Mouse (Mus musculus) mature B cell (primary cell): ENCODE measurements around the gene Rps16.
"Not testable (repeated sequence)": the region's sequence is repeated elsewhere in the genome, so short reads cannot be mapped to it uniquely, and the experiment has no call there.

Source experiments
- in situ Hi-C: fragments of 300-500 bp; cut with MboI; formaldehyde crosslinking; loops from 2 replicates; pipeline ENCODE4 v1.14.3; 2019

Rps16 gene

DNA sequence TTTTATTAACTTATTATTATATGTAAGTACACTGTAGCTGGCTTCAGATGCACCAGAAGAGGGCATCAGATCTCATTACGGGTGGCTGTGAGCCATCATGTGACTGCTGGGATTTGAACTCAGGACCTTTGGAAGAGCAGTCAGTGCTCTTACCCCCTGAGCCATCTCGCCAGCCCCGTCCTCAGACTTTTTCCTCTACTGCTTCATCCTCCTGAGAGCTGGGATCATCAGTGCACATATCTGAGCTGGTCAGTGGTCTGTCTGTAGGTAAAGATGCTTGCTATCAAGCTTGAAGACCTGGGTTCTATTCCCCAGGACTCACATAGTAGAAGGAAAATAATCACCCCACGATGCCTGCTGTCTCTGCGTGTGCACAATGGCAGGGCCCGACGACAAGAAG lies 36.9 kb downstream of the Rps16 start:
- in situ Hi-C loops, result not testable (repeated sequence)

DNA sequence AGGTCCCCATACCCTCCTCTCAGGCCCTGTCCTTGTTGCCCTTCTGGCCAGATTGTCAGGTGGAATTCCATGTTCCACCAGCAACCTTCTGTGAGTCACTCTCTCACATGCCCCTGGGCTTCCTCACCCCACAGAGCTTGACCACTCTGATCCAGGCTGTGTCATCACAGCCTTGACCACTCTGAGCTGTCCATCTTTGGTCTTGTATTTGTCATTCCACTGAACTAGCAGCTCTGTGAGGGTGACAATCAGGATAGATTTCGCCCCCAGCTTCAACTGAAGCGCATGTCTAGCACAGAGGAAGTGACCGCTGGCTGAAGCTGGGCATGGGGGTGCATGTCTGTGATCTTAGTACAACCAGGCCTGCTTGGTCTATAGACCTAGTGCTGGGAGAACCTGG lies 39.9 kb downstream of the Rps16 start:
- in situ Hi-C loops, result no loop called here

DNA sequence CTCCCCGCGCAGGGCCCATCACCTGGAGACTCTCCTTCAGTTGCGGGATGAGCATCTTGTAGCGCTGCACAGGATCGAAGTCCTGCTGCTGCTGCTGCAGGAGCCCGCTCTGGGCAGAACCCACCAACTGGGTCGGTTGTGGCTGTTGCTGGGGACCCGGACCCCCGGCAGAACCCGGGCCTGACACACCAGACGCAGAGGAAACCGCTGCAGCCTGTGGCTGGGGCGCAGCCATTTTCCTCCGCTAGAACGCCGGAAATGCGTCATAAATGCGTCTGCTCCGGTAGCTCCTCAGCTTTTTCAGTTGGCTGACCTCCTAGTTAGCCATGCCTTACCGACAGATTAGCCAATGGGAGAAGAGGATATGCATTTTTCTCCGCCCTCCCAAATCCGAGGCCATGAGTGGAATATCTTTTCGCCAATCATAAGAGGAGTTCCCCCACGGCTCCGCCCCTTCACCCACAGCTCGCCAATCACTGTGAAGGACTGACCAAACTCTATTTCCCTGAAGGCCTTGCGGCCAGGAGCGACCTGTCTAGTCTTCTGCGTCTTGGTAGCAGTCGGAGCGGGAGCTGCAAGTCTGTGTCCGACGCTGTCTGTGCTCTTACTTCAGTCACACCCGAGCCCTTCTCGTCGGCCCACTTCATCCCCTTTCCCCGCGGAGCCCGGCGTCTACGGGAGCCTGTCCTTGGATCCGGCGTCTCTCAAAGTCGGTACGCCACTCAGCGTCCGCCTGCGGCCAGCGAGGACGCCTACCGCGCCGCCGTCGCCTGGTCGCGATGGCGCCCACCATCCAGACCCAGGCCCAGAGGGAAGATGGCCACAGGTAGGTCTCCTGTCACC lies 42.2 kb downstream of the Rps16 start, which contains the start of the genes Med29 and Paf1:
Med29 (minus strand) TSS at position 280 of the 843 bp plus-strand sequence.
Paf1 (plus strand) TSS at position 523 of the 843 bp plus-strand sequence.
- in situ Hi-C loops, result no loop called here

DNA sequence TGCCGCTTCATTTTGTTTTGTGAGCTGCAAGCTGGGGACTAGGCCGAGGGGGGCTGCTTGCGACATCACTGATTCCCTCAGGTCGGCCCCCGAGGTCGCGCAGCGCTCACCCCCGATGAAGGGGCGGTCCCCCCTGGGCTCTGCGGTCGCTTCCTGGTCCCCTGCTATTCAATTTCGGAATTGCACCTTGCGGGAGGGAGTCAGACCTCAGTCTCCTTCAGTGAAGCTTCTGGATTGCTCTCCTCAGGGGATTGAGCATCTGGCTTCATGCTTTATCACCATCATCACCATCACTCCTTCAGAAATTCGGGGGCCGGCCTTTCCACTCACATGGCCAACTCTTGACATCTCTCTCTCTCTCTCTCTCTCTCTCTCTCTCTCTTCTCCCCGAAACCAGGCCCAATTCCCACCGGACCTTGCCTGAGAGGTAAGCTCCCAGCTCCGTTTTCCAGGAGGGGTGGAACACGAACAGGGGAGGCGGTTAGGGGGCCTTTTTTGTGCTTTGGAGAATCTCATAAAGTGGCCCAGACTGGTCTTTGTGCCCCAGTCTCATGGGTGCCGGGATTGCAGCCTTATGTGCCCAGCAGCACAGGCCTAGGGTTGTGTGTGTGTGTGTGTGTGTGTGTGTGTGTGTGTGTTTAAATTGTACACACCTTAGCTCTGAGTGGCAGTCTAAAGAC lies 43.0 kb downstream of the Rps16 start:
- in situ Hi-C loops, result no loop called here

DNA sequence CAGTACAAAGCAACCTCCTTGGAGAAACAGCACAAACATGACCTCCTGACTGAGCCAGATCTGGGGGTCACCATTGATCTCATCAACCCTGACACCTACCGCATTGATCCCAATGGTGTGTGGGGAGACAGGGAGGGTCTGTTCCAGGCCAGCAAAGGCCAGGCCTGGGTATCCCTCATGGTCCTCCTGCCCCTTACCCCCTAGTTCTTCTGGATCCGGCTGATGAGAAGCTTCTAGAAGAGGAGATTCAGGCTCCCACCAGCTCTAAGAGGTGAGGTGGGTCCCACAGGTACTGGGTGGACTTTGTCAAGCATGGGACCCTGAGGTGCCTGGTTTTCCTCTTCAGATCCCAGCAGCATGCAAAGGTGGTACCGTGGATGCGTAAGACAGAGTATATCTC lies 45.0 kb downstream of the Rps16 start:
- in situ Hi-C loops, result no loop called here

DNA sequence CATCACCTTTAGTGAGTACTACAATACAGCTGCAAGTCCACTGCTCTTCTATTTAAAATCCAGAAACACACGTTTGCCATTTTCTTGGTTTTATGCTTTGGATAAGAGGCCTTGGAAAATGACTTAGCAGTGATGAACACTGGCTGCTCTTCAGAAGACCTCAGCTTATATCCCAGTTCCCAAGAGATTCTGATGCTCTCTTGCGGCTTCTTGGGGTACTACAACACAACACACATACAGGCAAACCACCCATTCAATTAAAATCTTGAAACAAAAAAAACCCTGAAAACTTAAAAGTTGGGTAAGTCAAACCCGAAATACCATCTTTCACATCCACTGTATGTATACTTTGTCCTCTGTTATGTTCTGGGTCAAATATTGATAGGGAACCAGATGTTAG lies 47.5 kb downstream of the Rps16 start:
- in situ Hi-C loops, result no loop called here

DNA sequence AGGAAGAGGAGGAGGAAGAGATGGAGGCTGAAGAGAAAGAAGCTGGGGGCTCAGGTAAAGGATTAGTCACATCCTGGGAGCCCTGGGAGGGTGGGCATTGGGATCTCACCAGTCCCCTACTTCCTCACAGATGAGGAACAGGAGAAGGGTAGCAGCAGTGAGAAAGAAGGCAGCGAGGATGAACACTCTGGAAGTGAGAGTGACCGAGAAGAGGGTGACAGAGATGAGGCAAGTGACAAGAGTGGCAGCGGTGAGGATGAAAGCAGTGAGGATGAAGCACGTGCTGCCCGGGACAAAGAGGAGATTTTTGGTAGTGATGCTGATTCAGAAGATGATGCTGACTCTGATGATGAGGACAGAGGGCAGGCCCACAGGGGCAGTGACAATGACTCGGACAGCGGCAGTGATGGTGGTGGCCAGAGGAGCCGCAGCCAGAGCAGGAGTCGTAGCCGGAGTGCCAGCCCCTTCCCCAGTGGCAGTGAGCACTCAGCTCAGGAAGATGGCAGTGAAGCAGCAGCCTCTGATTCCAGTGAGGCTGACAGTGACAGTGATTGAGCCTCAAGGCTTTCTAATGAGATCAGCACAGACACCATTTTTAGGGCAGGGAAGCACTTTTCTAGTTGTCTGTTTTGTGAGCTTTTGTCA lies 48.4 kb downstream of the Rps16 start:
- in situ Hi-C loops, result no loop called here

DNA sequence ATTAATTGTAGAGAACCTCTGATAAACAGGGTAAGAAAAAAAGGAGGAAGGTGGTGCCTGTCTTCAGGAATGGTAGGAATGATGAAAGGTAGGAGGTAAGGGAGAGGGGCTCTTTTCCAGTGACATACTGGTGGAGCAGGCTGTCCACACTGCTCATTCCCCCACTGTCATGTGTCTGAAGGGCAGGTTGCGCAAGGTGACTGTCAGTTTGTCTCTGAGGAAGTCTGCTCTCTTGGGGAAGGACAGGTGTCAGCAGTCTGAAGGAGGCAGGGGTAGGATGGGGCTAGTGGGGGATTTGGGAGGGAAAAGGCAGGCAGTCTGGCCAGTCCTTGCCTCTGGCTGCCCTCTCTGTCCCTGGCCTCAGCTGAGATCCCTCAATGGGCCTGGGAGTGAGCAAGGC lies 50.6 kb downstream of the Rps16 start:
- in situ Hi-C loops, result no loop called here

DNA sequence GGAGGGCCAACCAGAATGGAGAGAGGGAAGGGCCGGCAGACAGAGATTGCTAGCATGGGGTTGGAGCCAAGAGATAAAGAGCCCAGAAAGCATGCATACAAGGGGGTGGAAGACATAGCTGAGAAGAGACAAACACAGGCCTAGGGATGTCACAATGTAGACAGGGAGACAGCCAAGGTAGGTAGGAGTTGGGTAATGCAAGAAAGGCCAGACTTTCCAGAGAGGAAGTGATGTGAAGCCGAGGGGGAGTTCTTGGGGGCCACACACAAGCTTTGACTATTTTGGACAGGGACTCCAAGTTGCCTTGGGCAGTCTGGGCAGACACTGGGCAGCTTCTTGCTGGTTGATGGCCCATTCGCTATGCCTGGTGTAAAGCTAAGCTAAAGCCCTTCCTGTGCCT lies 51.5 kb downstream of the Rps16 start:
- in situ Hi-C loops, result no loop called here
